ENCODE assay signal across 8 mouse cellular contexts in the genomic region with DNA sequence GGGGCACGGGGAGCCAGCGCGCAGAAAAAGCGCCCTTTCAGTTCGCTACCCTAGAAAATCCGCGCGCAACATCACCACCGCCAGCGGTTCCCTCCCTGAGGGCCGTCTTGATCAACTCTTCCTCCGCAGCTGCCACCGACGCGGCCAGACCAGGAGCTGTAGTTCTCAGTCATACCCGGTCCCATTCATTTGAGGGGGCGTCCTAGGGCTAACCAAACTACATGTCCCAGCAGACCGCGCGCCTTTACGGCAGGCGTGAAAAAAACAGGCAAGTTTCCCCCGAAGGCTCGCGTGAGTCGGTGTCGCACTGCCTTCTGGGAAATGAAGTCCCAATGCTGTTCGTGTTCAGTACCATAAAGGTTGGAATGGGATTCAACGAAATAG. TPM values are rescaled to one million over a fixed set of nuclear protein-coding genes. Genes with fewer than 3 reads are reported as not detected.
DNase-seq lines count a peak whose midpoint lies in the region; ATAC-seq and TF ChIP-seq lines count a peak whose summit lies in the region.

A gene (minus strand): TSS at position 248 of the 384 bp plus-strand sequence.

- peak within 1 kb of the TSS; percentile 77 for H3K4me2 ChIP-seq in embryonic facial prominence, embryonic 13.5 days
- peak within 1 kb of the TSS; percentile 68 for H3K4me2 ChIP-seq in limb, embryonic 12.5 days
- H3K4me2 ChIP-seq in midbrain, embryonic 15.5 days, result peak within 1 kb of the TSS; percentile 80

- peaks cover 7% of the 10 kb centered on the region for H3K36me3 ChIP-seq in embryonic facial prominence, embryonic 13.5 days
- no peaks in the 10 kb centered on the region for H3K36me3 ChIP-seq in kidney, adult 2 months (ENCODE audit: control insufficient read depth, insufficient read depth, low read length)
- H3K36me3 ChIP-seq in limb, embryonic 12.5 days, result peaks cover 8% of the 10 kb centered on the region; the same call in 1 of the 2 replicates
- H3K36me3 ChIP-seq in midbrain, embryonic 15.5 days (replicated peaks), result no peaks in the 10 kb centered on the region
- no peaks in the 10 kb centered on the region for H3K36me3 ChIP-seq in spleen, adult 2 months (ENCODE audit: control insufficient read depth, insufficient read depth, low read length)

- under 1% methylated on average over 29 of the region's 29 CpGs for WGBS in embryonic facial prominence, embryonic 13.5 days
- under 1% methylated on average over 29 of the region's 29 CpGs for WGBS in kidney, adult 2 months
- WGBS in limb, embryonic 12.5 days, result under 1% methylated on average over 29 of the region's 29 CpGs
- WGBS in midbrain, embryonic 15.5 days, result under 1% methylated on average over 29 of the region's 29 CpGs
- WGBS in spleen, adult 2 months, result under 1% methylated on average over 29 of the region's 29 CpGs

- TF ChIP-seq CTCF in kidney, adult 2 months (conservative IDR thresholded peaks at IDR 0.05; ENCODE audit: insufficient read depth, insufficient read length, low read depth, low read length), result no peak
- TF ChIP-seq CTCF in spleen, adult 2 months (IDR thresholded peaks at IDR 0.05; ENCODE audit: extremely low read depth, insufficient read depth, insufficient read length, insufficient replicate concordance), result no peak

- H3K9me3 ChIP-seq in embryonic facial prominence, embryonic 13.5 days, result no peaks in the 10 kb centered on the region; the same call in 1 of the 2 replicates
- H3K9me3 ChIP-seq in limb, embryonic 12.5 days, result no peaks in the 10 kb centered on the region
- no peaks in the 10 kb centered on the region for H3K9me3 ChIP-seq in midbrain, embryonic 15.5 days

- H3K27me3 ChIP-seq in embryonic facial prominence, embryonic 13.5 days, result no peaks in the 10 kb centered on the region
- no peaks in the 10 kb centered on the region for H3K27me3 ChIP-seq in kidney, adult 2 months (replicated peaks; ENCODE audit: control insufficient read depth, insufficient read depth, low read length)
- no peaks in the 10 kb centered on the region for H3K27me3 ChIP-seq in limb, embryonic 12.5 days
- no peaks in the 10 kb centered on the region for H3K27me3 ChIP-seq in midbrain, embryonic 15.5 days (replicated peaks)
- no peaks in the 10 kb centered on the region for H3K27me3 ChIP-seq in spleen, adult 2 months (ENCODE audit: control insufficient read depth, insufficient read depth, low read length)

- TF ChIP-seq POLR2A in kidney, adult 2 months (IDR thresholded peaks at IDR 0.05; ENCODE audit: low read depth, low read length), result no peak
- peak; percentile 48 for TF ChIP-seq POLR2A in spleen, adult 2 months (IDR thresholded peaks at IDR 0.05; ENCODE audit: low read depth, low read length)

- DNase-seq in 3134 (ENCODE audit: extremely low read depth, insufficient read length, low spot score), result peak; percentile 86
- DNase-seq in adrenal gland, postnatal 36 days, result peak; percentile 93 to 94
- peak; percentile 97 for DNase-seq in heart, adult 18-20 months
- DNase-seq in kidney, adult 2 months, result peak; percentile 98
- DNase-seq in spleen, adult 2 months (ENCODE audit: low read depth in 1 of 2, low spot score in 2 of 2), result peak; percentile 90 to 95

- H3K4me1 ChIP-seq in embryonic facial prominence, embryonic 13.5 days, result peaks cover 17% of the 10 kb centered on the region
- H3K4me1 ChIP-seq in kidney, adult 2 months (ENCODE audit: control insufficient read depth, insufficient read depth, low read length), result peaks cover 47% of the 10 kb centered on the region
- peaks cover 8% of the 10 kb centered on the region for H3K4me1 ChIP-seq in limb, embryonic 12.5 days (replicated peaks)
- peaks cover 14% of the 10 kb centered on the region for H3K4me1 ChIP-seq in midbrain, embryonic 15.5 days
- H3K4me1 ChIP-seq in spleen, adult 2 months (ENCODE audit: control insufficient read depth, insufficient read depth, insufficient read length), result peaks cover 5% of the 10 kb centered on the region

- H3K9ac ChIP-seq in embryonic facial prominence, embryonic 13.5 days, result peak within 1 kb of the TSS; percentile 91
- peak within 1 kb of the TSS; percentile 81 for H3K9ac ChIP-seq in limb, embryonic 12.5 days (replicated peaks)
- peak within 1 kb of the TSS; percentile 80 for H3K9ac ChIP-seq in midbrain, embryonic 15.5 days

- peak within 1 kb of the TSS; percentile 86 for H3K4me3 ChIP-seq in embryonic facial prominence, embryonic 13.5 days
- peak within 1 kb of the TSS; percentile 77 for H3K4me3 ChIP-seq in kidney, adult 2 months (ENCODE audit: insufficient read depth, low read depth, low read length)
- H3K4me3 ChIP-seq in limb, embryonic 12.5 days (replicated peaks), result peak within 1 kb of the TSS; percentile 76
- peak within 1 kb of the TSS; percentile 90 for H3K4me3 ChIP-seq in midbrain, embryonic 15.5 days
- H3K4me3 ChIP-seq in spleen, adult 2 months (ENCODE audit: extremely low read depth, insufficient read depth, insufficient read length), result peak within 1 kb of the TSS; percentile 77

- peak; percentile 99 for ATAC-seq in embryonic facial prominence, embryonic 13.5 days (ENCODE audit: insufficient number of reproducible peaks, insufficient read depth, low FRiP score, low TSS enrichment, low read depth)
- ATAC-seq in limb, embryonic 12.5 days (ENCODE audit: insufficient number of reproducible peaks, insufficient read depth, low FRiP score, low TSS enrichment, low read depth), result peak; percentile 100
- peak; percentile 100 for ATAC-seq in midbrain, embryonic 15.5 days (replicated peaks)

- H3K27ac ChIP-seq in embryonic facial prominence, embryonic 13.5 days, result peak within 1 kb of the TSS; percentile 85
- peak within 1 kb of the TSS; percentile 99 for H3K27ac ChIP-seq in kidney, adult 2 months (ENCODE audit: insufficient read depth, low read depth, low read length)
- peak within 1 kb of the TSS; percentile 77 for H3K27ac ChIP-seq in limb, embryonic 12.5 days
- H3K27ac ChIP-seq in midbrain, embryonic 15.5 days, result peak within 1 kb of the TSS; percentile 87
- peak within 1 kb of the TSS; percentile 64 for H3K27ac ChIP-seq in spleen, adult 2 months (ENCODE audit: insufficient read depth, low read length)

RNA-seq across cellular contexts. Expression of the gene that starts here (rescaled TPM):
- 10 to 100 TPM; 33.2 to 36.9 TPM for total RNA-seq in adrenal gland, postnatal 36 days (2021)
- 47.6 and 49.9 TPM in 2 replicates for polyA plus RNA-seq in embryonic facial prominence, embryonic 13.5 days (2015; fragmentation: Nextera tagmentation; extraction: Ambion mirVana)
- 1 to 10 TPM; 7.9 to 8.0 TPM for total RNA-seq in heart, adult 18-20 months (2021)
- 88.5 and 90.9 TPM in 2 replicates for polyA plus RNA-seq in kidney, adult 2 months (2012; rRNA removed)
- polyA plus RNA-seq in limb, embryonic 12.5 days (2016; fragmentation: Nextera tagmentation; extraction: Ambion mirVana), result 39.7 and 42.7 TPM in 2 replicates
- 45.0 and 45.6 TPM in 2 replicates for polyA plus RNA-seq in midbrain, embryonic 15.5 days (2015; fragmentation: Nextera tagmentation; extraction: Ambion mirVana)
- polyA plus RNA-seq in spleen, adult 2 months (2012; rRNA removed), result 11.5 and 12.2 TPM in 2 replicates

Comparison
In these comparisons a context has a peak if more than half of its experiments do, and no peak if none do; other contexts are left out.
1. Peak in every context shown above with its lines: DNase-seq, ATAC-seq, H3K4me3 ChIP-seq and H3K27ac ChIP-seq.